Mouse (Mus musculus) erythroblast, embryonic 14.5 days (primary cell): ENCODE data around the gene Pccb.

Experiments
- GATA1 ChIP-seq: IDR thresholded peaks from 2 replicates; pipeline ENCODE4 v1.6.1; 2012; ENCODE audit warnings: low read length, inconsistent platforms, mixed read lengths
- TAL1 ChIP-seq: IDR thresholded peaks from 3 replicates; pipeline ENCODE4 v1.6.1; 2012; ENCODE audit warnings: low read length, inconsistent platforms, mixed read lengths

- no peak for TF ChIP-seq GATA1
- TF ChIP-seq TAL1, result no peak
Observed at GRCm38 (mm10) chr9:101065076-101065602, 30.4 kb upstream of the Pccb start.
